Mouse (Mus musculus): Measurements from ENCODE around the gene Ubald1.
A peak's percentile ranks its signal among the peaks of the same experiment; 100 is the strongest.

Gene Ubald1

DNA sequence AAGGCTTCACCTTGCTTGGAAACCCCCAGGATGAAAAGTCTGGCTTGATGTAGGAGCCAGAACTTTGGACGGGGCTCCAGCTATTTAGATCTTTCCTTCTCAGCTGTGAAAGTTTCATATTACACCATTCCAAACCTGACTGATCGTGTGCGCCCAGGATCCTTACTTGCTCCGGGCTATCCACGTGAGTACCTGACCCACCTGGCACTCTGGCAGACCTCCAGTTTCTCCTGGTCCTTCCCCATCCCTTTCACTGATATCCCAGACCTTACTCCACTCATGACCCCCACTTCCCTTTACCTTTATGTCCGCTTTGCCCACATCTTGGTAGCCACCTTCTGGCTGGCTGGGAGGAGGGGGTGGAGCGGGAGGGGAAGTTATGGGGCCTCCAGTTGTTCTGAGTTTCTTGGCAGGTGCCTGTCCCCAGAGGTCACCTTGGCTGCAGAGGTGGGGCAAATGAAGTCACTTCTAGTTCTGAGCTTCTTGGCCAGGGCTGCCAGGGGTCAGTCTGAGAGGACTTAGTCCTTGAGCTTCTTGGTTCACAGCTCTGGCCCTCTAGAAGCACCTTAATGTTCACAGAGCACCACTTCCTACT lies 13.9 kb downstream of the Ubald1 start:
- DNase-seq = no peak

DNA sequence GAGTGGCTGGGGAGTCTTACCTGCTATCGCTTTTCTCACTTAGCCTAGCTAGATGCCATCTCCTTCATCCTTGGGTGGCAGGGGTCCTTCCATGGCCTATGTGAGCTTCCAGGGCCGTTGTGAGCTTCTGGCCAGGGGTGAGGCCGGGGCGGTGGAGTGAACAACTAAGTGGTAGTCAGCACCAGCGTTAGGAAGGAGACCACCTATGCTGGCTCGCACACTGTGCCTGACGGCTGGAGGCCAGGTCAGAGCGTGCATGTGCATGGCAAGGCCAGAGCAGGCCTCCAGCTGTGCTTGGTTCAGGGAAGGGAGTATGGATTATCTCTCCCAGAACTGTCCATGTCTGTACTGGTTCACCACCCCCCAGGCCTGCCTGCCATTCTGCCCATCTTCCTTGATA lies 16.4 kb downstream of the Ubald1 start:
- no peak for DNase-seq

DNA sequence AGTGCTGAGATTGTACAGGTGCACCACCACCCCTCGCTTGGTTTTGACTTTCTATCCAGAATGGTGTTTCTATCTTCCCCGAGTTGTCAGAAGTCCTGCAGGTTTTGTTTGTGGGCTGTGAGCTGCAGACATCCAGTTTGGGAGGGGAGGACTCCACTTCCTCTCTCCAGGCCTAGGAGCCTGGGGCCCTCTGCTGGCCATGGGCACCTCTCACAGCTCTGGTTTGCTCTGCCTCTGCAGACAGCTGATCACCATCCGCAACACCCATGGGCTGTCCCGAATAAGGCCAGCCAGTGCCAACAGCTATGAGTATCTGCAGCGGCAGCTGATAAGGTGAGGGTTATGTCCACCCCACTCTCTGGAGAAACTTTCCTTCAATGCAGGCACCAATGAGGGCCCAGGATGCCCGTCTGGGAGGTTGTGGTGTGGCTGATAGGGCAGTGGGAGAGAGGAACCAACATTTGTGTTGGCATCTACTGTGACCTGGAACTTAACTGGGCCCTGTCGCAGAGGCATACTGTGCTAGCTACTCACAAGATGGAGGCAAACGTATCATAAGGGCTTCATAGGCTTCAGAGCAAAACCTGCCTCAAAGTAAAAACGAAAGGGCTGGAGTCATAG lies 17.1 kb downstream of the Ubald1 start:
- peak; percentile 89 to 93 for DNase-seq

DNA sequence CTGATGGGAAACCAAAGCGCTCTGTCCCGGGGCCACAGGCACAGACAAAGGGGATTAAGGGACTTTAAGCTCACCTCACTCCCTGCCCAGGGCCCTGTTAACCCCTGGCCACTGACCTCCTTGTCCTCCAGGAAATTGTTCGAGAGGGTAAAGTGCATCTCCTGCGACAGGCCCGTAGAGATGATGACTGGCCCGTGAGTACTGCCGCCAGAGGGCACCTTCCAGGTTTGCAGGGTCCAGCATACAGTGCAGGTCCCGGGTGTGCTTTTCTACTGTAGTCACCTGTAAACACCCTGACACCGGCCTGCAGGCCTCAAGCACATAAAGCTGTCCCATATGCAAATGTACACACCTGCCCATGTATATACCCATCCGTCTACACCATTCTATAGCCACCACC lies 18.7 kb downstream of the Ubald1 start:
- DNase-seq = peak in 1 of 2 experiments; percentile 31

DNA sequence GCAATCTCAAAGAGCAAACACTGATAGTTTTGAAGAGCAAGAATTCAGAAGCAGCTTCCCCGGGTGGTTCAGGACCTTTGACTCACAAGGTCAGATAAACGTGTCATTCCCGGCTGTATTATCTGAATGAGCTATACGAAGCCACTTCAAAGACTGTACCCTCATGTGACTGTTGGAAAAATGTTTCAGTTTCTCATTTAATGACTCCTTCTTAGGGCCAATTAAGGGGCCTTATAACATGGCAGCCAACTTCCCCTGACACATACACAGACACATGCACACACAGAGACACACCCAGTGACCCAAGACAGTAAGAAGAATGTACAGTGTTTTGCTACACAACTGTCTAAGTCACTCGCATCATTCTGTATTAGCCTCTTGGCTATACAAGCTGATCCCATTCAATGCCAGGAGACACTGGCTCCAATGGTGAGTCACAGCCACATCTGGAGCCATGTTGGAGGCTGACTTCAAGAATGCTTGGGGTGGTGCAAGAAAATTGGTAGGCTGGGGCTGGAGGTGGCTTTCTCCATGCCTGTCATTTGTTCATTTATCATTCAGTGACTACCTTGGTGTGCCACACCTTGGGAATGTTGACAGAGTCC lies 25.0 kb downstream of the Ubald1 start:
- no peak for DNase-seq

DNA sequence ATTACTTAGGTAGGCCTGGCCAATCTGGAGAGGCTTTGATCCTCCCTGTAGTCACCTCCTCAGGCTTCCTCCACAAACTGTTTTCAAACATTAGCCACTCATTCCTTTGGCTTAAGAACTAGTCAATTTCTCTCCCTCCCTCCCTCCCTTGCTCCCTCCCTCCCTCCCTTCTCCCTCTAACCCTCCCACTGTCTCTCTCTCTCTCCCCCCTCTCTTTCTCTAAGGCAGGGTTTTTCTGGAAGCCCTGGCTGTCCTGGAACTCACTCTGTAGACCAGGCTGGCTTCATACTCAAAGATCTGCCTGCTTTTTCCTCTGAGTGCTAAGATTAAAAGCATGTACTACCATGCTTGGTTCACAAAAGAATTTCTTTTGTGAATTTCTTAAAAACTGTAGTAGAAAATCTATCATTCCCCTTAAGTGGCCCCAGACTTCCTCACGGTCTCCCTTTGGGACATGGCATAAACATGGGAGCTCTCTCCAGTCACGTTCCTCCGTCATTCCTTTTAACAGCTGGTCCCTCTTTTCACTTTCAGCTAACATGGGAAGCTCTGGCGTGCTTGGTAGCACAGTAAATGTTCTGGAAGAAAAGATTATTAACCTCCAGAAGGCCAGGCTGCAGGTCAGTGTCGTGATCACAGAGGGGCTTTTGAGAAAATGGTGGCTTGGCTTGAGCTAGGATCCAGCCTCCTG lies 29.0 kb downstream of the Ubald1 start:
- no peak for DNase-seq

DNA sequence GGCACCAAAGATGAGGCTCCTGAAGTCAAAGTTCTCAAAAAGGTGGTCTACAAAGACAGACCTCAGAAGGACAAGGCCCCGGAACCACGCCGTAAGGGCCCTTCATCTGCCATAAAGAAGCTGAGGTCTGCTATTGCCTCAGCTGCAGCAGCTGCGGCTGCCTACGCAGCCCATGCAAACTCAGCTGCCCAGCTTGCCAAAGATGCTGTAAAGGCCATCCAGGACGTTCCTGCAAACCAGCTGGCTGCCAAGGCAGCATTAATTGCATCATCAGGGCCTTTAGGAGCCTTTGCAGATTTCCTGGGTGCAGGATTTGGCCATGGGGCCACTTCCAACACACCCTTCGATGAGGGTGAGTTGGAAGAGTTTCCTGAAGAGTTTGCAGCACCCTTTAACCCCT lies 29.8 kb downstream of the Ubald1 start:
- DNase-seq = peak in 1 of 2 experiments; percentile 63

DNA sequence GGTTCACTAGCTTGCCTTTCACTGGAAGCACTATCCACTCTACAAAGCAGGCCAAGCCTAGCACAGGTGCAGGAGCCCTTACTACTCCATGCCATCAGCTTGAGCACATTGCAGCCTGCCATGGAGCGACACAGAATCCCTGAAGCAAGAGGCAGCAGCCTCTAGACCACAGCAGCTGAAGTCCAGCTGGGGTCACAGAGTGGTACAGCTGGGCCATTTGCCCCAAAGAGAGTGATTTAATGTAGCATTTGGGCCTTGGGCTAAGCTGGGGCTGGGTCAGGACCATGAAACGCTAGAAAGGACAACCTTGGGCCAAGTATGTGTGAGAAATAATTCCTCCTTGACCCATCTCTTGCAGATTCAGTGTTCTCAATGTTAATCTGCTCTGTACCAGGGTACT lies 32.0 kb downstream of the Ubald1 start:
- no peak for DNase-seq

DNA sequence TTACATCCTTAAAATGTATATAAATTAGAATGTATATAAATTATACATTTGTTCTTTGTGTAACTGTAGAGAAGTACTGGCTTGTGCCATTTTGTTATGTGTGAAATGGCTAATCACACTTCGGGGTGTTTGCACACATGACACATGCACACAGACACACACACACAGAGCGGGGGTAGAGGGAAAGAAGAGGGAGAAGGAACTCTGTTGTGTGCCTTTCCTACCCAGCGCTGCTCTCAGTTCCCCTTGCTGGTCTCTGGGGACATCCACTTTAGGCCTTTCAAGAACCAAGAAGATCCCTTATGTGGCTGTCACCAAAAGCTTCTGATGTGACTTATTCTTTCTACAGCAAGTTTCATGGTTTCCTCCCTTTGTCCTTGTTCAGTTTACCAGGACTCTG lies 33.1 kb downstream of the Ubald1 start:
- no peak for DNase-seq

DNA sequence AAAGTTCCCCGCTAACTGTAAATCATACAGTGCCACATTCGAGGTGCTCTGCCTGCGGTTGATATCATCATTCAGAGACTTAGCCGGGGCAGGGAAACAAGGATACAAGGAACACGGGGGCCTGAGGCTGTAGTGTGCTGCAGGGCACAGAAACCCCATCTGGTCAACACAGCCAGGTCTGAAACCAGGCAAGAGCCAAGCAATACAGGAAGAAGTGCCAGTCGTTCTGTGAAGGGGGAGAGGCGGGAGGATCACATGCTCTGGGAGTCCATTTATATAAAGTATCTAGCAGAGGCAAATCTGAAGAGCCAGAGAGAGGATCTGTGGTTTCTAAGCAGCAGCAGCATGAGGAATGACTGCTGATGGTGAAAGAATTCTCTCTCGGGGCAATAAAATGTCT lies 39.9 kb downstream of the Ubald1 start:
- no peak for DNase-seq

DNA sequence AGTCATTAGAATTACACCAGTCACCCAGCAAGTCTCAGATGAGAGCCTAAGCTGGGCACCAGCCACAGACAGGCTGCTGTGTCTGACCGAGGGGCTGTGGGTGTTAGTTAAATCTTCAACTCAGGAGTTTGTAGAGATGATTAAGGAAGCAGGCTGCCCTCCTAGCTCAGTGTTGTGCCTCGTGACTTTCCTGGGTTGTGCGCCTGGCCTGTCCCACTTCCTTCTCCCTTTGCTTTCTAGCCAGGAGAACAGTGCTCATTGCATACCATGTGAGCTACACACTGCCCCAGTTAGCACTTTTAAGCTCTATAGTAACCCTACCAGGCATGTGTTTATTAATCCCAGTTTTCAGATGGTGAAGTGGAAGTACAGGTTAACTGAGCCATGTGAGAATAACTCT lies 40.6 kb downstream of the Ubald1 start:
- DNase-seq = no peak

DNA sequence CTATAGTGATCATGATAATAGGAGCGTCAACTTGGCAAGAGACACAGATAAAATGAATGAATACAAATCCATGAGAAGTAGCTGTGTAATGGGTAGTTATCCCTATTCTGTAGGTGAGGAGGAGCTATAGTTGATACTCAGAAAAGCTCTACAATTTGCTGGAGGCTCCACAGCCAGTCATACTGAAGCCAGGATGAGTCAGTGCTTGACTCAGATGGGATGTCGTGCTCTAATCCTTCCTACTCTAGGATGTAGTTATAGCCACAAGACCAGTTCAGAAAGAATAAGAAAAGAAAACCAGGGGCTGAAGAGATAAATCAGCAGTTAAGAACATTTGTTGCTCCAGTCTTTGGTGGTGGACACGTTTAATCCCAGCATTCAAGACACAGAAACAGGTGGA lies 42.5 kb downstream of the Ubald1 start:
- no peak for DNase-seq

DNA sequence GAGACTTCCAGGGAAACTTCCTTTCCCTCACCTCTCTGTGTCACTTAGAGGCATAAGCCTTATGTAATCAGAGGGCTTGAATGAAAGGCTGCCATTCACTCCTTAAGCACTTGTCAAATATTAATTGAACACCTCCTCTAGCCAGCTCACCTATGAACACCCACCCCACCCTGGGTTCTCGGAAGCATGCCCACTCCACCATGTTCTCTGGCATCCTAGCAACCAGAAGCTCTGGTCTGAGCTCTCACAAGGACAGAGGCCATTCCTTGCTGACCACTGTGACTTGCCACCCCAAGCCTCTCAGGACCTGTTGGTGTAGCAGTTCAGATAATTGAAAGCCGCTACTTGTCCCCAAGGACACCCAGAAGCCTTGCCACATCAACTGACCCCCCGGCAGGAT lies 44.9 kb downstream of the Ubald1 start, which contains the start of gene 4930562C15Rik:
Gene 4930562C15Rik (plus strand): TSS at position 226 of the 400 bp plus-strand sequence.
- peak in 1 of 2 experiments; percentile 51 for DNase-seq

DNA sequence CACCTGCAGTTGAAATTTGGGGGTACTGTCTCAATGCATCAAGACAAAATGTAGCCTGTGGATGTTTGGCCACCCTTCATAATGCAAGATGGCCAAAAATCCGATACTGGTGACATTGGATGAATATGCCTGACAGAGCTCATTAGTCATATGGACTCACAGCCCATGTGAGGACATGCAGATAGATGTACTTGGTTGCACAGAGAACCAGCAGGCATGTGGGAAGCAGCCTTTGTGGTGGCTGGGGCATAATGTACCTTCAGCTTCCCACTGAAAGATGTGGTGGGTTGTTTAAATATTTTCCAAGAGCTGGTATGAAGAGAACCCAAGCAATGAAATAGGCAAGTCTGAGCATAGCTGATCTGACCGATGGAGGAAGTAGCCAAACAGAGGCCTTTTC lies 46.3 kb downstream of the Ubald1 start:
- no peak for DNase-seq

DNA sequence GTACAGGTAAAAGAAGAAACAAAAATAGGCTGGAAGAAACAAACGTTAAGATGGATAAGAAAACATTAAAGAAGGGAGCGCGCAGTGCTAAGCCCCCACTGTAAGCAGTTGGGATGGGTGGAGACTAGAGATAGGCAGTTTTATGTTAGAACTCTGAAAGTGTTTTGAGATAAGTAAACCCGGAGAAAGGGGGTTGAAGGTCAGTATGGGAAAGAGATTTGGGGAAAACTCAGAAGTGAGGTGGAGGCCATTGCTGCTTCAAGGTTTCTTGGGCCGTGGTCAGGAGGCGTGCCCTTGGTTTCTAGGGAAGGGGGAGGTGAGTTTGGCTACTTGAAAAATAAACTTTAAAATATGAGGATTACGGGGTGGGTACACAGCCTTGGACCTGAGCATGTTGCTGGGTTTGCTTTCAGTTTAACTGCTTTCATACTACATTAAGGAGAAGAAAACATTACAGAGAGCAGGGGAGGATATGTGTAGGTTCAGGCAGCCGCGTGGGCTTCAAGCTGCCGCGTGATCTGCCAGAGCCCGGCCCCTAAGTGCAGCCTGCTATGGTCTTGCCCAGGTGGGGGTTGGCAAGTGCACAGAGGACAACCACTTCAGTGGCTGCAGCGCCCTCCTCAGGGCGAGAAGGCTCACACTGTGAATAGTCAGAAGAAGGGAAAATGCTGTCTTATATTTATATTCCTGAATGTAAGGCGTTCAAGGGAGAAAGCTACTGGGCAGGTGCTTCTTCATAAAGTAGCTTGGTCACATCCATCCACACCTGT lies 48.3 kb downstream of the Ubald1 start:
- peak; percentile 24 to 47 for DNase-seq

DNA sequence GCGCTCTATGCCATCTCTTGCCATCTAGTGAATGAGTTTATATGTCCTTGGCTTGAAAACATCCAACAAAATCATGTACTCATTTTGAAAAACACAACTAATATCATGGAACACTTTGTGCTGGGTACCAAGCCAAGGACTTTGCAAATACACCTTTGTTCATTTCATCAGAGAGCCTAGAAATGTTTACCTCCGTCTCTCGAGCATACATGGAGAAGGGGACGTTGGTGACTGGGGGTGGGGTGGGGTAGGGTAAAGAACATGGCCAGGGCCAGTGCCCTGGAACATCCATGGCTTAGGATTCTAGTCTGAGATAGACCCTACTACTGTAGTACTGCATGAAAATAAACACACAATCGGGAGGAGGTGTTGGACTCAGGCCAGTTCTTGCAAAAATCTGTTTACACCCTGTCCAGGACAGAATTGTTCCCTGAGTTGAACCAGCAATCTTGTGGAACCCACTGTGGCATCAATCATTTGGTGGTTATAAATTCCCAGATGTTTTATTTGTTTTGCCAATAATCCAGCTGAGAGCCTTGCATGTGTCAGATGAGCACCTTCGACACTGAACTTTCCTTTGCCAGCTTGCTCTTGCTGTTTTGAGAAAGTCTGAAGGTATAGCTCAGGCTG lies 50.7 kb downstream of the Ubald1 start:
- no peak for DNase-seq

DNA sequence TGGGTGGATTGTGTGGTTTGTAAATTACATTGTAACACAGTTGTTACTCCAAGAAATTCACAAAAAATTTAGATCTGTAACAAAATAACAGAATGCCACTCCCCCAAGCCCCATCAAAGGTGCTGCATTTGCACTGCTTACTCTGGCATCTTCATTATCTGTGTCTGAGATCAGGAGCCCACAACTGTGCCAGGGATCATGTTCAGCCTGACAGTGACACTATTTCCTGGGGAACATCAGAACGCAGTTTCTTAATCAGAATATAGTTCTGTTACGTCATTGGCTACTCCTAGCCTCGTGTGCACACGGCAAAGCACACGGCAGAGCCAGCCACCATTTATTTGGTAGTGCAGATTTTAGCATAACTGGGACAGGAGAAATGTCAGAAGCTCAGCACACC lies 52.5 kb downstream of the Ubald1 start:
- DNase-seq = no peak

Measured in lung, postnatal 4 days (tissue).